Mouse (Mus musculus): Measurements from ENCODE around the gene Gm4297. TPM values are rescaled to one million over a fixed set of nuclear protein-coding genes. Genes with fewer than 3 reads are reported as not detected.

The Gm4297 gene
- polyA plus RNA-seq (2017; shearing (Covaris generic)) = not detected

DNA sequence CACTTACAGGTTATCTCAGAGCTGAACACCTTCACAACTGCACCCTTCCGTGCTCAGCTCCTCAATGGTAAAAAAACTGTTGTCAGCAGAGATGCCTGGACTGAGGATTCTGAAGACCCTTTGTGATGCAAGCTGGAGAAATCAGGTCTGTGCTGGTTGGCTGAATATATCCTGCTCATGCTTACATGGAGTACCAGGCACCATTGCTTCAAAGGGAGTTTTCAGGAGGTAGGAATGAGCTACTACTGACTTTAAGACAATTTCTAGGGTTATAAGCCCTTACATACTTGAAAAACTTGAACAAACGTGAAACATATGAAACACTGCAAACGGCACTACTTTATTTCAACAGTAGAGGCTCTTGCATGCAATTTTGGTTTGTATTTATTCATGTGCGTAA, at the start of gene Gm4297:
Gene Gm4297, minus strand, starts transcription at position 101 of the 400 bp plus-strand sequence.

Other genes starting within 250 kb of the Gm4297 start
- gene Gm5934, start 74.1 kb downstream of the Gm4297 start, polyA plus RNA-seq (2017; shearing (Covaris generic)) = not detected
- not detected for gene Gm5935, start 200.3 kb upstream of the Gm4297 start, polyA plus RNA-seq (2017; shearing (Covaris generic))

Measured in activated CD4-positive, CD25-positive, alpha-beta regulatory T cell (primary cell).